Mouse (Mus musculus) adrenal gland, adult 8-10 months (tissue): ENCODE measurements around the gene Rcn2. TPM values are rescaled to one million over a fixed set of nuclear protein-coding genes. Genes with fewer than 3 reads are reported as not detected.

ENCODE experiments used
- DNase-seq: peaks from one replicate; pipeline ENCODE4 v3.0.0; 2022
- total RNA-seq, 4 experiments: library from RNA; stranded (reverse); gene quantifications; 2 replicates each; pipeline ENCODE4 v1.2.4; 2022

Rcn2 gene
- total RNA-seq, 4 experiments from 2014 or later: 38.6 to 56.7 (median 49.2) TPM

DNA sequence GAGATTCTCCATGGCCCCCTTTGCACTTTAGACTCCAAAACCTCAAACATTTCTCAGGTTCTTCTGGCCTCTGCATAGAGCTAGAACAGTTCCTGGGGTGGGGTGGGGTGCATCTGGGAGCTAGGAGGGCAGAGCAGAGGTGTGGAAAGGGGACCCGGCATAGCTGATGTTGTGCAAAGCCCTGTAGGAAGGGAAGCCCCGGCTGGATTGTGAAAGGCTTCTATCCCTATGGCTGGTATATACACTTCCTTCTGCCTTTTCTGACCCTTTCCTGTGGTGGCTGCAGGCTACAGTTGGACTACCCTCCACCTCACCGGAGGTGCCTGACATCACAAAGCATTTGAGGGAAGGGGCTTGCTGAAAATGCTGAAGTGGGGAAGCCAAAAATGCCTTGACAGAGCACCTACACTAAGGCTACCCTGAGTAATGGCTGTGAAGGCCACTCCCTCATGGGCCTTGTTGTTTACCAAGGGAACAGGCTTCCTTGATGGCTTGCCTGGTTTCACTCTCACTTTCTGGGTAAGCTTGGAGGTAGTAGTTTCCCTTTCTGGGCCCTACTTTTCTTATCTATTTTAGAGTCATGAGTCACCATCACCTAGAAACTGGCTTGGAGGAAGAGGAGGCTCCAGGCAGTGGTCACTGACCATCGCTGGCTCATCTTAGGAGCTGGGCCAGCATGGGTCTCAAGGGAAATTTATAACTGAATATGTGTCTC lies 56.1 kb downstream of the Rcn2 start:
- no peak for DNase-seq

- DNase-seq: no peak
Observed at GRCm38 (mm10) chr9:56100041-56100522, 58.4 kb downstream of the Rcn2 start.

DNA sequence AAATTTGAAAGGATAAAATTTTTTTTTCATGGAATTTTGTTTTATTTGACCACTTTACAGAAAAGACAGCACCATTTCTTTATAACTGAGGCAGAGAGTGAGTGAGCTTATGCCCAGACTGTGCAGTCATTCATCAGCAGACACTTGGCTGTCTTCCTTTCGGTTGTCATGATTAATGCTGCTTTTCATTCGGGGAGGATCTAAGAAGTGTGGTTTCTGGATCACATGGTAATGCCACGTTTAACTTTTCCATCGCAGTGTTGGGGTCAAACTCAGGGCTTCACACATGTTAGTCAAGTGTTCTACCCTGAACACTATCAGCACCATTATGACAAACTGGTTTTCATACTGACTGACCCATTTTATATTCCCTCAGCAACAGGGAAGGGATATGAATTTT lies 59.4 kb downstream of the Rcn2 start:
- no peak for DNase-seq

DNA sequence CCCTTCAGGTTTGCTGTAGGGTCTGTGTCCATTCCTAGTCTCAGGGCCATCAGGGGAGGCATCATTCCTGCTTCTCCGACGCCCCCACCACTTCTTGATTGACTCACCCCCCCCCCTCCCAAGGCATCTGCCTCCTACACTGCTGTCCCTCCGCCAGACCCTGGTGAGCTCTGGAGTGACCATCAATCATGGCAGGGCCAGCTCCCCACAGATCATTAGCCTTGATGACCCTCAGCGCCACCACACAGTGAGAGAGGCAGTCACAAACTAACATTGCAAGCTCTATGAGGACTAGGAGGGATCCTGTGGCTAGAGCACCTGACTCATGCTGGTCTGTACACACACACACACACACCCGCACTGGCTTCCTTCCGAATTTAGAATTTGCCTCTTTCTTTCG lies 63.3 kb downstream of the Rcn2 start:
- no peak for DNase-seq

DNA sequence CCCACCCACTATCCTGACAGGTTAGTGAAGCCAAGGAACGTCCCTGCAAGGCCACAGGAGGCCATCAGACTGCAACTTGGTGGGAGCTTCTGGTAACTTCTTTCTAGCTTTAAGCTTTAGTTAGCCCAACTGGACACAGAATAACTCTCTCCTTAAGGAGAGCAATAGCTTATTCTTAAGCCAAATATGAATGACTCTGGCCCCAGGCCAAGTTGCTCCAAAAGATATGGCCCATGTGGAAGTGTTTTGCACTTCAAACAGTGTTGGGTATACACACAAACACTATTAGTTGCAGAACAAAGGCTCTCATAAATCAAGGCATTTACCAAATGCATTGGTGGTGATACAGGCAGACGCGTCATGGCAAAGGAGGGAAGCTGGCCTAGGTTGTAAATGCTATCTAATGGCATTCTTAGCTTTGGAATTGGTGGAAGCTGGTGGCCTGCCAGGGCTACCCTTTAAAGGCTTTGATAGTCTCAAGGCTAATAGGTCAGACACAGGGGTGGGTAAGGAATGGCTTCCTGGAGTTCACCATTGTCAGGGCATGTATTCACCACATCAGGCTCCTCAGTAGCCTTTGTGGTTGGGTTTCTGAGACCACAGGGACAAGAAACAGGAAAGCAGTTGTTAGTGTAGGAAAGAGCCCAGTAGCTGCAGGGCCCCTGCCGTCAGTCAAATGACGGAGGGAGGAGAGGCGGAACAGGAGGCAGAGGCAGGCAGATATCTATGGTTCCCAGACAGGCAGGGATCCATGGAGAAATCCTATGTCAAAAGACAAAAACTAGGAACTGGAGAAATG lies 64.8 kb downstream of the Rcn2 start:
- no peak for DNase-seq

- DNase-seq: no peak
Observed at GRCm38 (mm10) chr9:56107527-56107926, 65.9 kb downstream of the Rcn2 start.

- DNase-seq: no peak
Observed at GRCm38 (mm10) chr9:56108174-56108573, 66.5 kb downstream of the Rcn2 start.

Other genes starting within 250 kb of the Rcn2 start
- gene Scaper, start 103.7 kb upstream of the Rcn2 start, total RNA-seq: 10 to 100 TPM; 11.4 to 20.1 (median 14.3) TPM
- not detected for gene 4930563M21Rik, start 31.3 kb upstream of the Rcn2 start, total RNA-seq
- 1 to 10 TPM; 1.0 to 2.5 (median 2.0) TPM for gene Pstpip1, start 48.1 kb downstream of the Rcn2 start, total RNA-seq
- 100 to 1,000 TPM; 114 to 151 (median 125) TPM for gene Tspan3, start 123.6 kb downstream of the Rcn2 start, total RNA-seq